Mouse (Mus musculus) lung, adult 2 months (tissue): Measurements from ENCODE around the gene Me3.

Experiments
- CTCF ChIP-seq: fragments of 200-500 bp; IDR thresholded peaks from 2 replicates; pipeline ENCODE4 v1.5.1; 2011; ENCODE audit warnings: mild to moderate bottlenecking, low read length, control low read depth; ENCODE audit not compliant: insufficient read depth
- POLR2A ChIP-seq: fragments of 200-500 bp; IDR thresholded peaks from 2 replicates; pipeline ENCODE4 v1.6.1; 2011; ENCODE audit warnings: low read depth, mild to moderate bottlenecking, control low read depth, low read length, borderline replicate concordance; ENCODE audit errors: extremely low read depth

DNA sequence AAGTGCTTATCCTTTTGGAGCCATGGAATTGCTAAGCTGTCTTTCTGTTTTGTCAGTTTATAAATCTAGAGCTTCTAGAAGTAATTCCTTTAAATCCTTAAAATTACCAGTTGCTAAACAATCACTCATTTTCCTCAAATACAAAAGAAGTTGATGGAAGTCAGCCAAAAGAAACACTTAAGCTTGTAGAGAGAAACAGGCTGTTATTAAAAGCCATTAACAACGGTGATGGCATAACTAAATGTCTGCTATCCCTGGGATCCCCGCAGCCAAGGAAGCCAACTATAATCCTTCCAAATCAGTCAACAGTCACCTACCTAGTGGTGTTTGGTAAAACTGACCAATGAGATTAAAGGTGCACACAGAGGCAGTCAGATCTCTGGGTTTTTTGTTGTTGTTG lies 98.3 kb downstream of the Me3 start:
- TF ChIP-seq CTCF (no peak), POLR2A (no peak)
